Mouse (Mus musculus) CH12.LX (cell line): ENCODE results near the gene Slc22a14.

Experiments
- CHD2 ChIP-seq: IDR thresholded peaks from 2 replicates; pipeline ENCODE4 v1.6.1; 2011; ENCODE audit warnings: low read length, improper control_type of control experiment
- CTCF ChIP-seq, 2 experiments: IDR thresholded peaks in 1 of 2; conservative IDR thresholded peaks in 1 of 2; 2 replicates each; pipeline ENCODE4 v1.5.1; 2011 to 2012; ENCODE audit warnings: low read depth in 2 of 2, low read length in 2 of 2, improper control_type of control experiment in 1 of 2, inconsistent platforms in 1 of 2, mild to moderate bottlenecking in 1 of 2, moderate library complexity in 1 of 2
- E2F4 ChIP-seq: IDR thresholded peaks from 2 replicates; pipeline ENCODE4 v1.6.1; 2011; ENCODE audit warnings: low read depth, low read length, improper control_type of control experiment; ENCODE audit not compliant: insufficient replicate concordance
- EP300 ChIP-seq: IDR thresholded peaks from 2 replicates; pipeline ENCODE4 v1.6.1; 2011; ENCODE audit warnings: low read length, improper control_type of control experiment
- ETS1 ChIP-seq: conservative IDR thresholded peaks from 2 replicates; pipeline ENCODE4 v1.6.1; 2012; ENCODE audit warnings: low read depth, mild to moderate bottlenecking, inconsistent platforms, low read length, improper control_type of control experiment, moderate library complexity
- IRF4 ChIP-seq: IDR thresholded peaks from 2 replicates; pipeline ENCODE4 v1.6.1; 2014; ENCODE audit warnings: low read depth, mild to moderate bottlenecking, inconsistent platforms, low read length, improper control_type of control experiment
- MAFK ChIP-seq: IDR thresholded peaks from 2 replicates; pipeline ENCODE4 v1.6.1; 2011; ENCODE audit warnings: low read length, improper control_type of control experiment; ENCODE audit not compliant: insufficient replicate concordance
- POLR2A ChIP-seq: IDR thresholded peaks from 2 replicates; pipeline ENCODE4 v1.6.1; 2011; ENCODE audit warnings: low read depth, mild to moderate bottlenecking, improper control_type of control experiment, low read length
- RCOR1 ChIP-seq: conservative IDR thresholded peaks from 2 replicates; pipeline ENCODE4 v1.6.1; 2012; ENCODE audit warnings: low read depth, mild to moderate bottlenecking, inconsistent platforms, low read length, improper control_type of control experiment
- TBP ChIP-seq: conservative IDR thresholded peaks from 2 replicates; pipeline ENCODE4 v1.6.1; 2011; ENCODE audit warnings: low read depth, low read length, improper control_type of control experiment
- USF1 ChIP-seq: IDR thresholded peaks from 2 replicates; pipeline ENCODE4 v1.6.1; 2014; ENCODE audit warnings: low read depth, mild to moderate bottlenecking, inconsistent platforms, low read length, improper control_type of control experiment

- TF ChIP-seq POLR2A (no peak), CHD2 (no peak), RCOR1 (no peak), ETS1 (no peak), USF1 (no peak), EP300 (no peak), CTCF (conservative IDR thresholded peaks at IDR 0.05 in 1 of 2, IDR thresholded peaks at IDR 0.05 in 1 of 2; ENCODE audit: low read depth in 2 of 2, low read length in 2 of 2) (no peak), IRF4 (no peak), TBP (no peak), E2F4 (no peak), MAFK (no peak)
Observed at GRCm38 (mm10) chr9:119130692-119131091, 234.7 kb downstream of the Slc22a14 start.
